Mouse (Mus musculus) right cerebral cortex, adult 18-20 months (tissue): ENCODE data around the gene Tbrg1.

Experiments
- DNase-seq: peaks from one replicate; pipeline ENCODE4 v3.0.0; 2022; ENCODE audit warnings: mixed read lengths

Gene Tbrg1

GRCm38 (mm10) chr9:37656931-37657481 is at the start of gene Tbrg1:
Gene Tbrg1, minus strand, starts transcription at chr9:37657312.
- DNase-seq = peak; percentile 85

GRCm38 (mm10) chr9:37689970-37690686 is 33.0 kb upstream of the Tbrg1 start:
- DNase-seq = no peak

DNA sequence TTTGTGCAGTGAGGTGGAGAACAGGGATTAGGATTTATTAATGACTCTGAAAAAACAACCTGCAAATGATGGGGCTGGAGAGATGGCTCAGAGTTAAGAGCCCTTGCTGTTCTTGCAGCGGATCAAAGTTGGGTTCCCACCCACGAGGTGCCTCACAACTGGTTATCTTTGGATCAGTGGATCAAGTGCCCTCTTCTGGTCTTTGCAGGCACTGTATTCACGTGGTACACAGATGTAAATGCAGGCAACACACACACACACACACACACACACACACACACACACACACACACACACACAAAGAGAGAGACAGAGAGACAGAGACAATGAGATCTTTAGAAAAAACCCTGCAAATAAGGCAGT is 30.8 kb upstream of the Tbrg1 start:
- no peak for DNase-seq

- DNase-seq = no peak
Measured at GRCm38 (mm10) chr9:37687288-37687940, 30.3 kb upstream of the Tbrg1 start.

DNA sequence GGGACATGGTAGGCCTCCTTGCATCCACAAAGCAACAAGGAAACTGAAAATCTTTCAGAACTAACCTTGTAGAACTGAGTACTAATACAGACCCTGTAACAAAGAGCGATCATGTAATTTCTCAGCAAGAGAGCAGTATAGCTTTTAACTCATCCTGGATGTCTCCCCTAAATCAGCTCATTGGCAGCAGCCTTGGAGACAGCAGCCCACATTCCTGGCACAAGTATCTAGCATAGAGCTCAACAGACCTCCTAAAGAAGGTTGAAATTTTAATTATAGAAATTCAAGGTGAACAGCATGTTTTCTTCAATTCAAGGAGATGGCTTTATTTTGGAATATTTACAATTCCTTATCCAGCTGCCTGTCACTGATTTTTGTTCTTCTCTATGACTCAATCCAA is 24.0 kb upstream of the Tbrg1 start:
- DNase-seq = peak; percentile 57

DNA sequence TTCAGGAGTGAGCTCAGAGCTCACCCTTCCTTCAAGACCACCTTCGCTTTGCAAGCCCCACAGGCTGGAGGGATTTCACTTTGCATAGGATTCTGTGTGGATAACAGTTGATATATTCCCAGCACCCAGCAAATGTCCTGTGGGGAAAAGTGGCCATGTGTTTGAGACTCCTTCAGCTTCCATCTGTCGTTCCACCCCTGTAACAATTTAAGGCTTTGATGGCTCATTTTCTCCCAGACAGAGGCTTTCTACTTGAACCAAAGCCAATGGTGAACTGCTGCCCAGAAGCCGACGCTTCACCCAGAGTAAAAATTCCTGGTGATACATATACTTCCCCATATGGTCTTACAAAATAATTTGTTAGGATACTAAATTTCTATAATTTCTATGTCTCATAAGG is 18.2 kb upstream of the Tbrg1 start:
- peak; percentile 72 for DNase-seq

GRCm38 (mm10) chr9:37670261-37670660 is 13.1 kb upstream of the Tbrg1 start:
- DNase-seq = no peak

DNA sequence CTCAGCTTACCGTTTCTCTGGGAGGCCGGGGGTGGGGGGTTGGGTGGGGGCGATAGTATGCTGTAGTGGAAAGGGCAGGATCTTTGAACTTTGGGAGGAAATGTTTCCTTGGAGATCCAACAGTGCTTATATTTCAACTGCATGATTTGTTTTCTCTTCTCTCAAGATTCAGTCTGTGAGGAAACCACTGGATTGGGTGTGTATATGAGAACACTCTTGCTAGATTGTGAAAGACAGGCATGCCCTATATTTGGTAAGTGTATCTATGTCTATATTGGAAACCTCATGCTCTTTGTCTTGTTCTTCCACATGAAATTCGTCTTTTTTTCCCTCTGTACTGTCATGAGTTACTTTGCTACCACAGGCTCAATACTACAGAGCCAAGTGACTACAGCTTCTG is 12.6 kb upstream of the Tbrg1 start:
- no peak for DNase-seq

- DNase-seq = no peak
Measured at GRCm38 (mm10) chr9:37669115-37669514, 12.0 kb upstream of the Tbrg1 start, which contains the start of gene Panx3. Gene Panx3, minus strand, starts transcription at chr9:37669235.

DNA sequence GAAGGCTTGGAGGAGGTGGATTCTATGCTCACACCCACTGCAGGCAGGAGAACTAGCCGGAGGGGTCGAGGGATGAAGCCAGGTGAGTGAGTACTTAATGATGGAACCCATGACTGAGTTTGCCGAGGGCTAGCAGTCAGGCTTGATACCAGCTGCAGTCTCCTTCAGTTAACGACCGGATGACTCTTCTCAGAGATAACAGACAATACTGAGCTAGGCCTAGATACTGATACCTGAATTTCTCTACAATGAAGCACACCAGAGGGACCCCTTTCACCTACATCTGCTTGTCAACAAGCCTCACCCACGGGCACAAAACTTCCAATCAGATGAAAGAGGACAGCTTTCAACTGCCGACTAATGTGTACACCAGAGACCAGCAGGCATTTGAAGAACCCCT is 8.9 kb upstream of the Tbrg1 start:
- no peak for DNase-seq

DNA sequence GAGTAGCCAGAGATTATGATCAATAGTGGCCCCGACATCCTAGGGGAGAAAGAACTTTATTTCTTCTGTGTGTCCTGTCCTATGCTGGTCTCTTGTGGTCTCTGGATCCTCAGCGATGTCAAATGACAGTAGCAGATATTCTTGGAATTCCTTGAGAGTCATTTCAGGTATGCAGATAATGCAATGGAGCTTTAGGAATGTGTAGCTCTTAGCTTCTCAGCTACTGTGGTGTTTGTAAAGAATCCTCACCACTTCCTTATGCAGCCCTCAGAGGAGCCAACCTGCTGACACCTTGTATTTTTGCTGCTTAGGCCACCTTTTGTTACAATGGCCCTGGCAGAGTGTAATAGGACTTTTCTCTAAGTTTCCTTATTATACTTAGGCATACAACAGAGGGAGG is 7.5 kb upstream of the Tbrg1 start:
- no peak for DNase-seq

DNA sequence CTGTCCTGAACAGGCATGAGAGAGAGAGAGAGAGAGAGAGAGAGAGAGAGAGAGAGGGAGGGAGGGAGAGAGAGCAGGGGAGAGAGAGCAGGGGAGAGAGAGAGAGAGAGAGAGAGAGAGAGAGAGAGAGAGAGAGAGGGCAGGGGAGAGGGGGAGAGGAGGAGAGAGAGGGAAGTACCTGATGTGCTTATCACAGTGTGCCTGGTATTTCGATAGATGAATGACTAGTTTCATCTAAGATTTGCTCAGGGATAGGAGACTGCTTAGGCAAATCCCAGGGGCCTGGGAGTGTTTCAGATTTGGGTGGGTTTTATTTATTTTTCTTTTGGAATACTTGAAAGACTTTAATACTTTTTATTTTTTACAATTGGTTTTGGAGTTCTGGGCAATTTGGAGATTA is 6.1 kb upstream of the Tbrg1 start:
- no peak for DNase-seq

GRCm38 (mm10) chr9:37659413-37659812 is 2.3 kb upstream of the Tbrg1 start:
- no peak for DNase-seq

DNA sequence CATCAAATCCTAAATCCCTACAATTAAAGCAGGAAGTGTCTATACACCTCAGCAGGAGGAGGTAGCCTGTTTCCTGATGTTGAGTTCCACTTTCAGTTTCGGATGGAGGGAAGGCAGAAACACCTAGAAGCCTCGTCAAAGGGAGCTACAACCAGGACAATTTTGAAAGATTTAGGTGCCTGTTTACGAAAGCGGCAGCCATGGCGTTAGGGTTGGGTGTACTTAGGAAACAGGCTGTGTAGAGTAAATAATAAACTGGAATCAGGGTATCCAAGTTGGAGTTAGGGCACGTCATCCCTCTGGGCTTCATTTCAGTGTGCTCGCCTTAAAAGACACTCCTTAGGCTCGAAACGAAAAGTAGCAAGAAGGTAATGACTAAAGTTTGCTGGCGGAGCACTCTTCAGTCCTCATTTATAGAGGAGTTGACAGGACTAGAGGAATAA is 652 bp downstream of the Tbrg1 start:
- no peak for DNase-seq

DNA sequence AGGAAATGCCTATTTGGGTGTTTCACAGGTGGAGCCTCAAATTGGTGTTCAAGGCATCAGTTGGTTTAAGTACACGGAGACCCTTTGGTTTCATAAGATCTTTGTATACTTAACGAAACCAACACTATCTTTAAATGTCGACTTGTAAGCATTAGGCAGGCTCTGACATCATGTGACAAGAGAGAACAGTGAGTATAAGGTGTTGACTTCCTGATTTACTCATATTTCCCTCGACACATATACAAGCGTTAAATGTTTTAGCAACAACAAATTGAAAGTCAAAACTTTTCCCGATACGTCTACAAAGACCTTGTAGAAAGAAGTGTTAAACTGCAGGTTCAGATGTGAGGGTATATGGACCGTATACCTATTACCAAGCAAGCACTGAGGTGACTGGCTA is 1.2 kb downstream of the Tbrg1 start:
- no peak for DNase-seq

DNA sequence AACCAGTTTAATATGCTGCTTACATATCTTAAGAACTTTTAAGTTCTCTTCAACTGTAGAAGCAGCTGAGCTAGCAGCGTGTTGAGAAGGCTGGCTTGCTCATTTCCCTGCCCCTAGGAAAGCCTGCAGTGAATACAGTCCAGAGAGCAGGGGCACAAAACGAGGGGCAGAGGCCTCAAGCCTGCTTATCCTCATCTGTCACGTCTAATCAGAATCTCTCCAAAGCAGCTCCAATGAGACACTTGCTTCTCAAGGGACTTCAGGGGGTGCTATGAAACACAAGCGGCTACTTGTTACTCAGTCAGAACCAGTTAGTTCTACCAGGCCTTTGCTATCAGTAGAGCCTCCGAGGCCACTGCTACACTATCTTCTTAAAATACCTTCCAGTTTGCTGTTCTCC is 3.3 kb downstream of the Tbrg1 start:
- DNase-seq = no peak

DNA sequence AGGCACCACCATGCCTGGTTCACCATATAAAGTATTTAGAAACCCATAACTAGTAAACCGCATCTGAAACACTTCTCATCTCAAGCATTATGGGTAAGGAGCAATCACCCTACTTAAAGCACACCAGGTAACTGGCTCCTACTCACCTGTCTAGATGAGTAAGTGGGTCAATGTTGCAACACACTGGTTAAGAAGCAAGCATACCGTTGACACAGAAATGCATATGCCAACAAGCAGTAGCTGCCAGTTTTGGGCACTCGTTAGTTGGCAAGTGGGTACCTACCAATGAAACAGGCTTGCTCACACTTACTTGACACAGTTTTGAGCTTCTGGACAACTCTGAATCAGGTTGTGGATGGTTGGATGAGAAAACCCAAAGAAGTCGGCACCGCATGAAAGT is 6.5 kb downstream of the Tbrg1 start:
- no peak for DNase-seq

DNA sequence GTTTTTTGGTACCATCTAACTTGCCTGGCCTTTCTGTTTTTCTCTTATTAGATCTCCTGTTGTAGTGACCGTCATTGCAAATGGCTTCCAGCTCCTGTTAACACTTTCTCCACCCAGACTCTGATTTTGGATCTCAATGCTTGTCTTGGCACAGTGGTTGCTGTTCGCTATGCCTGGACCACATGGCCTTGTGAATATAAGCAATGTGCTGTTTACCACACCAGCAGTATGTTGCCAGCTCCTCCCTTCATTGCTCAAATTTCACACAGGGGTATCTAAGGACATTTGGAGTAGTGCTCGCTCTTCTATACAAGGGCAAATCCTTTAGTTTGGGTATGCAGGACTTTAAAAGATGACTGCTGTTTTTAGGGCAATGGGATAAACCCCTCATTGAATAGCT is 10.9 kb downstream of the Tbrg1 start:
- DNase-seq = no peak

GRCm38 (mm10) chr9:37638721-37639120 is 18.4 kb downstream of the Tbrg1 start:
- DNase-seq = no peak

- DNase-seq = no peak
Measured at GRCm38 (mm10) chr9:37636800-37637542, 20.1 kb downstream of the Tbrg1 start.

GRCm38 (mm10) chr9:37636335-37636734 is 20.8 kb downstream of the Tbrg1 start:
- DNase-seq = peak; percentile 70

GRCm38 (mm10) chr9:37634269-37634668 is 22.8 kb downstream of the Tbrg1 start:
- DNase-seq = no peak

DNA sequence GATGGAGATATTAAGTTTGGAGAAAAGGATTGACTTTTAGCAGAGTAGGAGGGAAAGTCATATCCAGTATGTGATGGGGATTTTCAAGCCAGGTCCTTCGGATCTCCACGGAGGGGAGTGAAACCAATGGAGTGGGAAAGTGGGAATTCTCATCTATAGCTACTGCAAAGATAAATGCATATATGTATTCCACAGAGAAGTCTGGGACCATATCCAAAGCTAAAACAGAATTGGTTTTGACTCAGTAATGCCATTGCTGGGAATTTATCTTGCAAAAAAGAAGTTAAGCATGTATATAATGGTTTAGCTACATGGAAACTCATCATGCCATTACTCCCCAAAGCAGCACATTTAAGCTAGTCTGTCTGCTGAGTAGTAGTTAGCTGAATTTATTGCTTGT is 24.8 kb downstream of the Tbrg1 start:
- DNase-seq = no peak

DNA sequence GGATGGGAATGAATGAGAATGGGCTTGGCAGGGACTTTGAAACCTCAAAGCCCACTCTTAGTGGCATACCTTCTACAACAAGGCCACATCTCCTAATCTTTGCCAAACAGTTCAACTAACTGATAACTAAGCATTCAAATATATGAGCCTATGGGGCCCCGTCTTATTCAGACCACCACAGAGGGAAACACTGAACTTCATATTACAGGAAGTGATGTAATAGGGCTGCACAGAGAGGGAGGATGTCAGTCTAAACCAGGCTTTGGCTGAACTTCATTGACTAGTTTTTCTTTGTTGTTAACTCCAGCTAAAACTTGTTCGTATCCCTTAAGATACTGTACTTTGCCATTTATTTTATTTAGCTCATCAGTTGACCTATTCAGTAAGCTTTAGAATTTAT is 27.2 kb downstream of the Tbrg1 start:
- DNase-seq = no peak
